In genomic region chr9:57521056-57521911, GRCm38 (mm10) we compare ENCODE assay signal across 8 mouse cellular contexts. TPM values are rescaled to one million over a fixed set of nuclear protein-coding genes. Genes with fewer than 3 reads are reported as not detected.
DNase-seq lines count a peak whose midpoint lies in the region; ATAC-seq lines count a peak whose summit lies in the region.

Gene Cox5a, plus strand, starts transcription at chr9:57521274.

- under 1% methylated on average over 95 of the region's 95 CpGs for WGBS in hindbrain, embryonic 10.5 days

- no peaks in the 10 kb centered on the region for H3K9me3 ChIP-seq in hindbrain, embryonic 10.5 days

- peak; percentile 83 for ATAC-seq in frontal cortex, adult (ENCODE audit: low TSS enrichment)

- H3K27ac ChIP-seq in hindbrain, embryonic 10.5 days: peak within 1 kb of the TSS; percentile 98

- H3K4me1 ChIP-seq in hindbrain, embryonic 10.5 days (replicated peaks): peaks cover 33% of the 10 kb centered on the region

- DNase-seq in MN1 (ENCODE audit: low spot score): peak; percentile 95
- peak; percentile 95 for DNase-seq in cerebellum, adult 9-10 months
- DNase-seq in hindbrain, embryonic 10.5 days (ENCODE audit: low spot score): peak; percentile 90
- peak; percentile 93 to 96 for DNase-seq in layer of hippocampus, postnatal 10 days (ENCODE audit: low spot score in 2 of 2)
- DNase-seq in lung, postnatal 10 days: peak; percentile 95
- DNase-seq in ovary, postnatal 36 days (ENCODE audit: low spot score): peak; percentile 93
- DNase-seq in thymus, postnatal 25 days: peak; percentile 90

- H3K4me3 ChIP-seq in hindbrain, embryonic 10.5 days: peak within 1 kb of the TSS; percentile 95

- no peaks in the 10 kb centered on the region for H3K36me3 ChIP-seq in hindbrain, embryonic 10.5 days

- H3K27me3 ChIP-seq in hindbrain, embryonic 10.5 days (ENCODE audit: insufficient read depth, poor library complexity, severe bottlenecking): no peaks in the 10 kb centered on the region

RNA-seq across cellular contexts. Expression of gene Cox5a, which starts in this region (rescaled TPM):
- 712 and 781 TPM in 2 replicates for polyA plus RNA-seq in hindbrain, embryonic 10.5 days (2016; fragmentation: Nextera tagmentation; extraction: Ambion mirVana)
- total RNA-seq in layer of hippocampus, postnatal 10 days (2021): 100 to 1,000 TPM; 486 to 497 TPM

Comparison
In these comparisons a context has a peak if more than half of its experiments do, and no peak if none do; other contexts are left out.
1. Peak in every context shown above with its lines: DNase-seq, ATAC-seq, H3K4me3 ChIP-seq and H3K27ac ChIP-seq.